Mouse (Mus musculus) kidney, adult 9 months (tissue): ENCODE results near the gene Cep63.

Experiments used
- DNase-seq: peaks from one replicate; pipeline ENCODE4 v3.0.0; 2022

The Cep63 gene

DNA sequence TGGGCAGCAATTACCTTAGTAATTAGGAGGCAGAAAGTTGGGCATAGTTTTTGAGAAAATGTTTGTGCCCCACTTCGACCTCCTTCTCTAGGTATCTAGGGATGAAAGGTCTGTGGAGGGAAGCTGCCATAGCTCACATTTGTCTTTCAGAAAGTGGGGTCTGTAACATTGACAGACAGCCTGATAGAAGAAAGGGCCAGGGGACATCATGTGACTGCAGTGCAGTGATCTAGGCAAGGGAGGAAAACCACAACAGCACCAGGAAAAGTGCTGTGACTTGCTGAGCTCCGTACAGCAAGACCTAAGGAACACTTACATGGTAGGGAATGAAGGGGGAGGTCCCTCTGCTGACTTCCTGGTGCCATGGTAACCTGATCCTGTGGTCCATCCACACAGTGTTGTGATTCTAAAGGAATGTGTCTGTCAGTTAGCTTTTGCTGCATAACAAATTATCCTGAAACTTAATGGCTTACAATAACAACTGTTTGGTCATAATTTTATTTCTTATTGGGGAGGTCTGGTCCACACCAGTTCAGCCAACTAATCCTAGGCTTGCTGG is 5.3 kb upstream of the Cep63 start:
- no peak for DNase-seq

DNA sequence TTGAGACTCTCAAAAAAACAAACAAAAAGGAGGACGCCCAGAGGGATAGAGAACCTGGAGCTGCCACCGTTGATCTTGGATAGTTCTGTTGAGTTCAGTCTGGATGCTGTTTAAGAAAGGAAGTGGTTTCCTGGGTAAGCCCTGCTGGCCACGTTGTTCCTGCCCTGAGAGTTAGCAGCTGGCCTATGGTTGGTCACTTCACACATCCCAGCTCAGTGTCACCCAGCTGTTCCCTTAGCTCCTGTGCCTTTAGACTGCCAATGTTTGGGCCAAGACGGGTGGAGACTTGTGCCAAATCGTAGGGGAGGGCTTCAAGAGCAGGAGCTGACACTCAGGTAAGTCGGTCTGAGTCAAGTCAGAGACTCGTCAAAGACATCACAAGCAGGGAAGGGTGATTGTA is 2.7 kb upstream of the Cep63 start:
- no peak for DNase-seq

DNA sequence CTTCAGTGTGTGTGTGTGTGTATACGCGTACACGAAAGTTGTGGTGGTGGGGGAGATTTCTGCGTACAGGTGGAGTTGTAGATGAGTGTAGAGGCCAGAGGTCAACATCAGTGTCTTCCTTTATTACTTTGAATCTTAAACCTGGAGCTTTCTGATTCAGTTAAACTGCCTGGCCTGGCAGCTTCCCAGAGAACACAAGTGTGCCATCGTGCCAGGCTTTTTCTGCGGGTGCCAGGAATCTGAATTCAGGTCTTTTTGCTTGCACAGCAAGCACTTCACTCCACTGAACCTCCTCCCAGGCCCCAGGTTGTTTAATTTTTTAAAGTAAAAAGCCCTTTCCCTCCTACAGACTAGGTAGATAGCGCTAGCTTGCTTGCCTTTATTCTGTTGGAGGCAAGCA is 1.1 kb upstream of the Cep63 start:
- DNase-seq = peak; percentile 65

DNA sequence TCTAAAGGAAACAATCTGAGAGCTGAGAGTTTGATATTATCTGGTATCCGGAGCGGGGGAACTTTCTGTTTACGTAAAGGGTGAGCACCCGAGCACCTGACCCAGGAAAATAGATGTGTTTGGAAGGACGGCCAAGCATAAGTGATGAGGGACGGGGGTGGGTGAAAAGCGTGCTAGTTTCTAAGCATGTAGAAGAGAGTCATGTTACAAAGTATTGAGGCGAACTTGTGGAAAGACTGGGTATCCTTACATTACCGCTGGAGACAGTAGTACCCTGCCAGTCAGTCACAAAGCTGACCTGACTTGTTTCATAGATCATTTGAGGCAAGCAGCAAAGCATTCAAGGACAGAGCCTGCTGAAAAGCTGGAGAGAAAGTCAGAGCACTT is 498 bp upstream of the Cep63 start:
- no peak for DNase-seq

DNA sequence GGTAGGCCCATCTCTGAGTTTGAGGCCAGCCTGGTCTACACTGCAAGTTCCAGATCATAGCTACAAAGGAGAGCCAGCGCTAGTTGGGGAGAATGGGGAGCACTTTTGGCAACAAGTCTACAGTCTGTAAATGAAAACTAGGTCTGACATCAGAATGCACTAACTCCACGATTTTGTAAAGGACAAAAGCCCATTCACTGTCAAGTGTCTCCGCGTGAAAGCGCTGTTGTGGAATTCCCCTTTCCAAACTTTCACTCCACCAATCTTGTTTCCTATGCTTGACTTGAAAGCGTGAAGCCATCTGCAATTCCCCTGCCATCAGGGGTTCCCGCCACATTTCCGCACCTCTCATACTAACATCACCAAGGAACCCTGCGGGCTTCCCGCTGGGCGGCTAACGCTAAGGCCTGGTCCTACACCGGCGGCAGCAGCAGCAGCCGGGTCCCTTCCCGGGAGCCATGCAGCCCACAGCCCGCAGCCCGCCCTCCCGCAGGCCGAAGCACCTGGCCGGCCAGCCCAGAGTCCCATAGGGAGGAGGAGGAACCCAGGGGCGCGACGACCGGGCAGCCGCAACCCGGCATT is 842 bp downstream of the Cep63 start:
- no peak for DNase-seq

DNA sequence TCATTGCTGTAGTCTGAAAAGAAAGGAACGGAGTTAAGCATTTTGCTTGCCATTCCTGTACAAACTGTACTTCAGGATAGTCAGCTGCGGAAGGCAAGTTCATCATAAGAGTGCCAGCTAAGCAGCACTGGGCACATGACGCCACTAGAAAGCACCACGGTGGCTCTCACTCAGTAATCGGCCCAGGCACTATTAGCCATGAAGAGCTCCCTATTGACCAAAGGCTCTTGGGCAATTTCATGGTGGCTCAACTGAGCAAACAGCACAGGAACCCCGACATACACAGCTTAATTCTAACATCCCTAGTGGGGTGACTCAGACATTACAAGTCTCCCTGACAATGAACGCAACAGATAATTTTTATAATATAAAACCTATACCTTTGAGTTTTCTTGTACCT is 2.8 kb downstream of the Cep63 start:
- DNase-seq = no peak

DNA sequence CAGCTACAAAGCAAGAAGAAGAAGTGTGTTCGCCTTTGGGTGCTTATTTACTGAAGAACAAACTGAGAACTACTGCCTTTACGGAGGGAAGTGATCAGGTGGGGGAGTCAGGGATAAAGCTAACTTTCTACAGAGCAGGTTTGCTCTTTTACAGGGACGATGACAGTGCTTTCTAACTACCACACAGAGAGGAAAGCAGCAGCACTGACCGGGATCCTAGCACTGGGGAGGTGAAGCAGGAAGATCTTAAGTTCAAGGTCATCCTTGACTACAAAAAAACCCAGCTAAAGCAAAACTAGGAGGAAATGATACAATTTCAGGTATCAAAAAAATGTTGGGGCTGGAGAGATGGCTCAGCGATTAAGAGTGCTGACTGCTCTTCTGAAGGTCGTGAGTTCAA is 3.5 kb downstream of the Cep63 start:
- no peak for DNase-seq

DNA sequence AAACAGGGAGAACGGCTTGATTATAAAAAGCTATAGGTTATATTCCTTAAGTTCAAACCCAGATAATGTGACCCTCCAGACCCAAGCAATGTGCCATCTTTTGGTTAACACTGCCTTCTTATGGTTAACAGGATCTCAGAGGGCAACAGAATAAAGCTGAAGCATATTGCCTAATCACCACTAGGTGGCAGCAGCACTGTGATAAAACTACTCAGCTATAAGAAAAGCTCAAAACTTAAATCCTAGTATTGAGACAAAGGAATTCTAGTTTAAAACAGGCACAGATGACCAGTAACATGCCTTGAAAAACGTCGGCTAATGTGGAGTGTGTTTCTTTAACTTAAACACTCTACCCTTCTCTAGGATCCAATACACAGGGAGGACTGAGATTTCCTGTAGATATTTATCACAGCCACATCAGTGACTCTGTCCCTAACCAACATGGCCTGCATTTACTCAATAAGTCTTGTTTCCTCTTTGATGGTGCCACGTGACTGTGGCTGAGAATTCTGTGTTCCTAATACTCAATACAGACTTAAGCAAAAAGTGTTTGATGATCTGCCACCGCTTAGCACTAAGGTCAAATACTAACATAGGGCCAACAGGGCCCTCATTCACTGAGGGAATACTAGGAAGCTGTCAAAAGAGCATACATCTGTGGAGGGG is 4.0 kb downstream of the Cep63 start:
- peak; percentile 71 for DNase-seq

DNA sequence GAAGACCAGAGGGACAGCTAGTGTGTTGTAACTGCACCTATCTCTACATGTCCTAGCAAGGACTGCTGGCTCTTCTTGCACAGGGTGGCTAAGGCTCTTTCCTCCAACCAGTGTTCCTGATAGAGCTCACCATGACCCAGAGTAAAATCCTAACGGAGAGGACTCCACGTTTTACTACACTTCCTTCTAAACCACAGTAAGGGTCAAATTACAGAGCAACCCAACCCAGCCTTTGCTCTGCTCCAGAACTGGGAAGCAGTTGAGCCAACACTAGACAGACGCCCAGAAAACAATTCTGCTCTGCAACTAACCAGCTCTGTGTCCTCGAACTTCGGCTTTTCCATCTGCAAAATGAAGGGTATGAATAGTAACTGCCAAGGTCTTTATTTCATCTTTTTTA is 4.9 kb downstream of the Cep63 start:
- DNase-seq = no peak

DNA sequence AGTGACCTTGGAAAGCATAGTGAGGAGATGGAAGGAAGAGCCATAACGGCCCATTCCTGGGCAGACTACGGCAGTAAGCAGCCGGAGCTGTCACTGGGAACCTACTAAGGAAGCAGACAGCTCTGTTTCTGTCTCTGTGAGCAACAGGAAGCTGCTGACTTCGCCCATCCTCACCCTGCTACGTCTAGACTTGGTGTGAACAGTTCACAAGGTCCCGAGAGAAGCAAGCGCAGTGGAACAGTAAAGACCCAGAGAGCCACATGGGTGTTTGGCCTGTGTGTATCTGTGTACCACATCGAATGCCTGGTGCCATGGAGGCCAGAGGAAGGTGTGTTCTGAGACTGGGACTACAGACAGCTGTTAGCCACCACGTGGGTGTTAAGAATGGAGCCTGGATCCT is 10.1 kb downstream of the Cep63 start:
- no peak for DNase-seq

DNA sequence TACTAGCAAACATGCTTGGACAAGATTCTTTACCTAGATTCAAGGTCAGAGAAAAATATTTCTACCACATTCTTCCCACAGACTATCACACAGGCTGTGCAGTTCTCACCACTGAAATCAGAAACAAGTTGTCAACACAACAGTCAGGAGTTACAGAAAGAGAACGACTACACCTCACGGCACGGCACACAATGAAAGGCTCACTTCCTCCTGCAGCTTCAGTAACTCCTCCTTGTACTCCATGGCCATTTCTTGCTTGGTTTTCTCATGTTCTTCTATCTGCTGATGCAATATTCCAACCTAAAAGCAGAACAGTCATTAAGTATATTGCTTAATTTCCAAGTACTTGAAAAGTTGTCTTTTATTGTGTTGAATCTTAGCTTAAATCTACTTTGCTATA is 11.3 kb downstream of the Cep63 start:
- DNase-seq = no peak

DNA sequence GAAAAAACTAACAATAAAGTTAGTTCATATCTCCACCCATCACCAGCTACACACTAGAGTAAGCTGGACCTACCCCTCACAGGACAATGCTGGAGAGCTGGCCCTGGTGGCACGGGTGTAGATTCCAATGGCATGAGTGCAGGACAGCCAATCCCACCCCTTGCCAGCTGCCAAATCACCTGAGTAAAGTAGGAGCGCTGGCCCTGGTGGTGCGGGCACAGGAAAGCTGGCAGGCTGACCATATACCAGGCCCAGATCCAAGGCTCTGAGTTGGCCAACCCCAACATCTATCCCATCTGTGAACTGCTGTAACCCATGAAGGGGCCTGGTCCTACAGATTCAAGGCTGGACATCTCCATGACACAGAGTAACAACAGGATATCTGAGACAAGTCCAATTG is 17.1 kb downstream of the Cep63 start:
- DNase-seq = no peak

DNA sequence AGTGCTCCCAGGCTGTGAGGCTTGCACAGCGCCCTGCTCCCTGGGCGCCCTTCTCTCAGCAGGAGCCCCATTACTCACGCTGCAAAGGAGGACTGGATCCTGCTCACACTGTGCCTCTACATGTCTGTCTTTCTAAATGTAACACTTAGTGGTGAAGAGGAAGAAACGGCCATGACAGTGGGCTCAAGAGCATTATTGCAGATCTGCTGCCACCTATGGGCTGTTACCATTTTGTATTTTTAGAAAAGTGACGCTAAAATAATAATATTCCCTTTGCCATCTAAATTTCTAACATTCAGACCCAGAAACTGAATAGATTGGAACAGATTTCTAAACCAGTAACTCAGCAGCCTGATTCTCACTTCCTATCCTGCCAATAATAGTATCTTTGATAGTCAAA is 18.9 kb downstream of the Cep63 start:
- no peak for DNase-seq

DNA sequence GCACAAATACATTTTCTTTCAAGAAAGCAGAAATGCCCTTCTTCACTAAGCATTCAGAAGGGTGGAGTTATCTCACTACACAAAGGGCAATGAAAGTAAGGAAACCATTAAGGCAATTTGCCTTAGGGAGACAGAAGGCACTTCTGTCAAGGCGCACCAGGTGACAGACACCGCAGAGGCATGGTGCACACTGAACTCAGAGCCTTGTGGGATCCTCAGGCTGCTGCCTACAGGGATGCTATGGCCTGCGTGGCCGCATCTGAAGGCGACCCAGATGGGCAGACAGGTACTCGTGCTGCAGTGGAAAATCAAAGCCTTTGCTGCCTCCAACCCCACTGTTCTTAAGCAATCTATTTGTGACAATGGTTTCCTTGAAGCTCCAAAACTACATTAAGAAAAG is 21.2 kb downstream of the Cep63 start:
- no peak for DNase-seq

DNA sequence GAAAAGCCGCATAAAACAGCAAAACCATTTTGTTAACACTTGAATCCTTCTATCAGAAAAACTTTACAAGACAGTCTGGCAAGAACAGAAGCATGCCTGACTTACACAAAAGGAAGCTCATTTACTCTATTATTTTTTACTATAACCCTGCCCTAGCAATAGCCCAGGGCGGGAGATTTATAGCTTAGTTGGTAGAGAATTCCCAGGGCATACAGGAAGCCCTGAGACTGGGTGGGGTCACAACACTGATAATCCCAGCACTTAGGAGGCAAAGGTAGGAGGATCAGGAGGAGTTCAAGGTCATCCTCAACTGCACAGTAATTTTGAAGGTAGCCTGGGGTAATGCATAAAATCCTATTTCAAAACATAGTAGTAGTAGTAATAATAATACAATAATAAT is 24.7 kb downstream of the Cep63 start:
- DNase-seq = no peak

DNA sequence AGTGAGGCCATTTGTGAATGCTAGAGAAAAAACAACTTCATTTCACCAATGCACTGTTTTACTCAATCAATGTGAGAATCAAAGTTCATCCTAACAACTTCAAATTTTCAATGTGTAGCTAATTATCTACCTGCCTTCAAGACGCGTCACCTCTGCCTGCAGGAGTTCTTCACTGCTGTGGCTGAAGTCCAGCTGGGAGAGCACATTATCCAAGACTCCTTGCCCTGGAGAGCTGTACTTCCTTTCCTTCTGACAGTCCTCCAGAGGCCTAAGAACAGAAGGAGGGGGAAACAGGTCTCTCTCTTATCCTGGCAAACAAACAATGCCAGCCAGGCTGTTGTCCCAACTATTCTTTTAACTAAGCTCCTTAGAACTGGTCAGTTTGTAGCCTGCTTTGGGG is 25.1 kb downstream of the Cep63 start:
- DNase-seq = peak; percentile 83

DNA sequence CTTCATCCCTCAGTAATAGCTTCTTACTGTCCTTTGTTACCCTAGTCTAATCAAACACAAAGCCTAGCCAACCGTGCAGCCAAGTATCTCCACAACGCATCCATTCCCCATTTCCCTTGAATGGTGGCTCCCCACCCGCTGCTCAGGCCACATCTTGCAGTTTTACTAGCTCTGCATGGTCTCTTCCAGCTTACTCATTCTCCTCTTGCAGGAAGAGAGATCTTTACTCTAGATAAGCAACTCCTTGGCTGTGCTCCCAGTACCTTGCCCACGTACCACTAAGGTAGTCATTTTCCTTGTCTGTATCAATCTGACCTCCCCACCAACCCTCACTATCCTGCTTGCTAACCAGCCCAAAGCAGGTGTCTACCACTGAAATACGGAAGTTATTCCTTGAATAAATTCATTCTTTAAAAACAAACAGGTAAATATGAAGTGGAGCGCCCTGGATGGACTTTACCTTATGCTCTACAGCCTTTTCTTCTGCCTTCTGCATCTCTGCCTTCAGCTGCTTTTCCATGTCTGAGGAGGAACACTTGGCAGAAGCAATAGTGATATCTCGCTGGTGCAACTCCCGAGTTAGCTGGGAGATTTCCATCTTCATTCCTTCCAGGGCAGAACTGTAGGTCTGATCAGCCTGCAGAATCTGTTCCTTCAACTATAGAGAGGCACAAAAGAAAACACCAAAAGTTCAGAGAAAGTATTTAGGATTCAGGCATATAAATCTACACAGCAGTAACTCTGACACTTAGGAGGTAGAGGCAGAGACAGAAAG is 30.5 kb downstream of the Cep63 start:
- DNase-seq = peak; percentile 16

DNA sequence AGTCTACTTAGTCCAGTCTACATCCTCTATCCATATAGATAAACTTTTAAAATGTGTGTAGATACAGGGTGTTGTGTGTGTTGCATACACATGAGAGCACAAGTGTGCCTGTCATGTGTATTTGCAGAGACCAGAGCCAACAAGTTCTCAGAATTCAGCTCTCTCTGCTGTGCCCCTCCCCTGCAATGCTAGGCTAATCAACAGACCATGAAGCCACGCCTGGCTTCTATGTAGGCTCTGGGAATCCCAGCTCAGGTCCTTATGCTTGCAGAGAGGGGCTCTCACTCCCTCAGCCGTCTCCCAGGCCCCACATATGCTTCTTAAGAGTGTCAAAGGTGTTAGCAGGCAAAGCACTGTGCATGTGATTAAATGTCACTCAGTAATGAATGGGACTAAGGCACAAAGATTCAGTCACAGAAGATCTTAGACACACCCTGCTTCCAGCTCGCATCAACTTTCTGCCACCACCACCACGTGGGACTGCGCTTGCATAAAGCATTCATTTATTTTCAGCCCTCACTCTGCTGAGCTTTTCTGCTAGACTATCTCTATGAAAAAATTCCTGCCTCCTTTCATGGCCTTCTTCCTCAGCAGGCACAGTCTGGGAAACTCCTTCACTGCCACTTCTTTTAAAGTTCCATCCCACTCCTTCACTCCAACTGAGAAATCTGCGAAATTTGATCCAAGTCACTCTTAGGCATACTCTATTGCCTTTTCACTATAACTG is 31.5 kb downstream of the Cep63 start:
- DNase-seq = peak; percentile 11

DNA sequence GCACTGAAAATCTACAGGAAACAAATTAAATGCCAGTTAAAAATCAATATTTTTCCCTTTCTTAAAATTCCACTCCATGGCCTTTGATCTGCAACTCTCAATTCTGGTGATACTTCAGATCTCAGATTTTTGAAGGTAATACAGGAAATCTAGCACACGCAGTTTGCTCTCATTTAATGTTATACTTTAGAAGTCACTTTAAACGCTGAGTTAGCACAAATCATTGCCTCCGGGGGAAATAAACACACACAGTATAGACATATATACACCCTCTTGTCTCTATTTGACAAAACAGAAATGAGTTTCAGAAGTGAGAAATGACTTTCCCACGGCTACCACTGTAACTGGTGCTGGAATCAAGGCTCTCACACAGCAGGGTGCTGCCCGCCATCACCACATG is 39.0 kb downstream of the Cep63 start:
- no peak for DNase-seq

DNA sequence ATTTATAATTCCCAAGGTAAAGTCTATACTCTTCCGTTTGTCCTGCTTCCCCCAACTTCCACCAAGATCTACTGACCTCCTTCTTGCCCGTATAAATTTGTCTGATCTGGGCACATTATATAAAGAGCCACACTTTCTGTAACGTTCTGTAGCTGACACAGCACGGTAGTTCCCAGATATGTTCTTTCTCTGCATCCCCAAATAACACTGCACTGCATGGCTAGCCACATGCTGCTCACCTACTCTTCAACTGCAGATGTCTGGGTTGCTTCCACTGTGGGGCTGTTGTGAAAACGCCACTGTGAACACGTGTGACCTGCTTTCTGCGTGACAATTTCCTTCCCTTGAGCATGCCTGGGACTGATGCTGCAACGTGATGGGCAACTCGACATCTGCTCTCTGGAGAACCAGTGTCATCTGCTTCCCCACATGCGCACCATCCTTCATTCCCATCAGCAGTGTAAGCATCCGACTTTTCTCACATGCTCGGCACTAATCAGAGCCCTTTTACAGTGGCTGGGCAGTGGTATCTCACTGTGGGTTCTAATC is 44.3 kb downstream of the Cep63 start:
- DNase-seq = no peak

DNA sequence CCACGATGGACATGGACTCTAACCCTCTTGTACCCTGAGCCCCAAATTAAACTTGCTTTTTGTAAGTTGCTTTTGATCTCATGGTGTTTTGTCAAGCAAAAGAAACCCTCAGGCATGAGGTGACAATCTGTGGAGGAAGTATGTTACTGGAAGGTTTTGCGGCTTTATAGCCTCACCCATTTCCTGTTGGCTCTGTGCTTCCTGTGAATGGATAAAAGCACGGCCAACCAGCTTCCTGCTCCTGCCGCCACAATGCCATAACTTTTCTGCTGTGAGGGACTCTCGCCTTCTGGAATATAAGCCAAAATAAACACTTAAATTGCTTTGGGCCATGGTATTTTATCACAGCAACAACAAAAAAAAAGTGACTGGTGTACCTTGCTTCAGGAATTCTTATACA is 48.9 kb downstream of the Cep63 start:
- DNase-seq = peak; percentile 19

DNA sequence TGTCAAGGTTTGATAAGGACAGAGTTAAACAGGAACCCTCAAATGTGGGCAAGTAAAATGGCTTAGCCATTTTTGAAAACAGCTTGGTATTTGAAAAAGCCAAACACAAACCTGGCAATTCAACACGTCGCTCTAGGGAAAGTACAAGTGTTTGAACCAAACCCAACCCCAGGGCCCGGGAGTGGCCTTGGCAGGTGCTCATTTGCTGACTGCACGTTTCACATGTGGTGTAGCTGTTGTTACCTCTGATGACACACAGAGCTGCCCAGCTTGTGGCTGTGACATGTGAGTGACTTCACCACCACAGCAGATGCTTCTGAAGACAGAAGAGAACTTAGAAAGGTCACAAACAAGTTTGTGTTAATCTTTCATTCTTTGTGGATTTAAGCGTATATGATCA is 53.4 kb downstream of the Cep63 start:
- DNase-seq = no peak

DNA sequence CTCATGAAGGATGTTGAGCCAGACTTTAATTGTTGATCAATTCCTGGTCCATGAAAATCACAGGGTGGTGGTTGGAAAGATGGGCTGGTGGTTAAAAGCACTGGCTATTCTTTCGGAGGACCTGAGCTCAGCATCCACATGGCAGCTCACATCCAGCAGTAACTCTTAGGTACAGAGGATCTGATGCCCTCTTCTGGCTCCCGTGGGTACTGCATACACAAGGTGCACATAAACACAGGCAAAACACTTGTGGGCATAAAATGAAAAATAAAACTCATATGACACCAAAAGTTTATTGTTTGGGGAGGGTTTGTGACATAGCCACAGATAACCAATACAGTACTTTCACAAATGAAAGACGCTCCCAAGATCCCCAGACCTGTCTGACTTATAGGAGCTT is 67.9 kb downstream of the Cep63 start:
- DNase-seq = no peak
